Mouse (Mus musculus): ENCODE measurements around the gene Tmem40. TPM values are rescaled to one million over a fixed set of nuclear protein-coding genes. Genes with fewer than 3 reads are reported as not detected.
A peak's percentile ranks its signal among the peaks of the same experiment; 100 is the strongest.

The Tmem40 gene
- total and polyA plus RNA-seq, 3 experiments = not detected

- in situ Hi-C loops (cut with MboI; ENCODE audit: low pct_ligation_motif_present, low pct_unique_long_range_greater_than_20kb, low sequenced_read_pairs) (no loop called here), dilution Hi-C loops (cut with MboI; ENCODE audit: extremely low pct_ligation_motif_present, extremely low pct_unique_long_range_greater_than_20kb, low sequenced_read_pairs) (no loop called here)
- H3K9me3 ChIP-seq (replicated peaks; ENCODE audit: low read length) = peaks cover 11% of the 10 kb centered on the region
- no peak overlapping the region for H3K27ac ChIP-seq (ENCODE audit: insufficient read depth, low read depth)
- H3K79me2 ChIP-seq (replicated peaks; ENCODE audit: control insufficient read depth, extremely low read depth, insufficient read depth, poor library complexity, severe bottlenecking) = no peaks in the 10 kb centered on the region
- H3K4me3 ChIP-seq (replicated peaks in 1 of 3; ENCODE audit: low read depth in 2 of 3, low read length in 2 of 3, poor library complexity in 1 of 3) = no peak overlapping the region
- H3K9ac ChIP-seq (ENCODE audit: insufficient read depth, low read depth) = no peak overlapping the region
- no peak overlapping the region for H3K4me2 ChIP-seq (ENCODE audit: insufficient read depth, low read depth, poor library complexity, severe bottlenecking)
- H3K4me1 ChIP-seq (ENCODE audit: control insufficient read depth in 1 of 2, insufficient read depth in 2 of 2) = no peaks in the 10 kb centered on the region
- no peaks in the 10 kb centered on the region for H3K27me3 ChIP-seq (replicated peaks)
- H3K36me3 ChIP-seq (replicated peaks in 1 of 2; ENCODE audit: control insufficient read depth in 1 of 2, insufficient read depth in 1 of 2, low read length in 1 of 2) = no peaks in the 10 kb centered on the region
- TF ChIP-seq TCF12 (IDR thresholded peaks at IDR 0.05; ENCODE audit: low read depth, low read length) (no peak), HCFC1 (IDR thresholded peaks at IDR 0.05; ENCODE audit: low read depth, low read length) (no peak), ELF1 (IDR thresholded peaks at IDR 0.05; ENCODE audit: low read depth, low read length) (no peak), ZKSCAN1 (IDR thresholded peaks at IDR 0.05; ENCODE audit: borderline replicate concordance, low read depth, low read length) (no peak), RCOR1 (conservative IDR thresholded peaks at IDR 0.05; ENCODE audit: low read depth, low read length) (no peak)
- DNase-seq (ENCODE audit: extremely low read depth) = no peak
Observed at GRCm38 (mm10) chr6:115730560-115731342, 31.5 kb downstream of the Tmem40 start.

- H3K27me3 ChIP-seq (replicated peaks) = no peaks in the 10 kb centered on the region
- H3K9ac ChIP-seq (ENCODE audit: insufficient read depth, low read depth) = no peak overlapping the region
- peaks cover 6% of the 10 kb centered on the region for H3K9me3 ChIP-seq (replicated peaks; ENCODE audit: low read length)
- H3K4me3 ChIP-seq (replicated peaks in 1 of 3; ENCODE audit: low read depth in 2 of 3, low read length in 2 of 3, poor library complexity in 1 of 3) = no peak overlapping the region
- no peaks in the 10 kb centered on the region for H3K4me1 ChIP-seq (ENCODE audit: control insufficient read depth in 1 of 2, insufficient read depth in 2 of 2)
- H3K36me3 ChIP-seq (replicated peaks in 1 of 2; ENCODE audit: control insufficient read depth in 1 of 2, insufficient read depth in 1 of 2, low read length in 1 of 2) = no peaks in the 10 kb centered on the region
- no peak overlapping the region for H3K27ac ChIP-seq (ENCODE audit: insufficient read depth, low read depth)
- H3K4me2 ChIP-seq (ENCODE audit: insufficient read depth, low read depth, poor library complexity, severe bottlenecking) = no peak overlapping the region
- H3K79me2 ChIP-seq (replicated peaks; ENCODE audit: control insufficient read depth, extremely low read depth, insufficient read depth, poor library complexity, severe bottlenecking) = no peaks in the 10 kb centered on the region
- DNase-seq (ENCODE audit: extremely low read depth) = no peak
- TF ChIP-seq BHLHE40 (IDR thresholded peaks at IDR 0.05; ENCODE audit: low read depth, low read length) = no peak
- TF ChIP-seq POLR2AphosphoS2 (IDR thresholded peaks at IDR 0.05; ENCODE audit: low read depth, low read length) = no peak
- TF ChIP-seq USF2 (conservative IDR thresholded peaks at IDR 0.05; ENCODE audit: low read depth, low read length) = no peak
- no peak for TF ChIP-seq MAX (IDR thresholded peaks at IDR 0.05; ENCODE audit: low read length)
- in situ Hi-C loops (cut with MboI; ENCODE audit: low pct_ligation_motif_present, low pct_unique_long_range_greater_than_20kb, low sequenced_read_pairs) = no loop called here
- dilution Hi-C loops (cut with MboI; ENCODE audit: extremely low pct_ligation_motif_present, extremely low pct_unique_long_range_greater_than_20kb, low sequenced_read_pairs) = no loop called here
Observed at GRCm38 (mm10) chr6:115727570-115727969, 34.6 kb downstream of the Tmem40 start.

GRCm38 (mm10) chr6:115727108-115727507 is 35.1 kb downstream of the Tmem40 start:
- dilution Hi-C loops (cut with MboI; ENCODE audit: extremely low pct_ligation_motif_present, extremely low pct_unique_long_range_greater_than_20kb, low sequenced_read_pairs) = no loop called here
- peak; percentile 59 for DNase-seq (ENCODE audit: extremely low read depth)
- Histone ChIP-seq H3K27me3 (replicated peaks) (no peaks in the 10 kb centered on the region), H3K4me2 (ENCODE audit: insufficient read depth, low read depth, poor library complexity, severe bottlenecking) (no peak overlapping the region), H3K79me2 (replicated peaks; ENCODE audit: control insufficient read depth, extremely low read depth, insufficient read depth, poor library complexity, severe bottlenecking) (no peaks in the 10 kb centered on the region), H3K27ac (ENCODE audit: insufficient read depth, low read depth) (no peak overlapping the region), H3K9ac (ENCODE audit: insufficient read depth, low read depth) (no peak overlapping the region), H3K36me3 (replicated peaks in 1 of 2; ENCODE audit: control insufficient read depth in 1 of 2, insufficient read depth in 1 of 2, low read length in 1 of 2) (no peaks in the 10 kb centered on the region), H3K4me3 (replicated peaks in 1 of 3; ENCODE audit: low read depth in 2 of 3, low read length in 2 of 3, poor library complexity in 1 of 3) (no peak overlapping the region), H3K4me1 (ENCODE audit: control insufficient read depth in 1 of 2, insufficient read depth in 2 of 2) (no peaks in the 10 kb centered on the region), H3K9me3 (replicated peaks; ENCODE audit: low read length) (peaks cover 6% of the 10 kb centered on the region)
- TF ChIP-seq JUND (conservative IDR thresholded peaks at IDR 0.05; ENCODE audit: low read depth, low read length) (no peak), ZMIZ1 (IDR thresholded peaks at IDR 0.05; ENCODE audit: low read depth, low read length) (no peak), SMC3 (IDR thresholded peaks at IDR 0.05; ENCODE audit: low read depth, low read length) (peak; percentile 63), JUN (IDR thresholded peaks at IDR 0.05; ENCODE audit: insufficient read depth, low read depth, low read length) (no peak), ELF1 (IDR thresholded peaks at IDR 0.05; ENCODE audit: low read depth, low read length) (no peak), NRF1 (IDR thresholded peaks at IDR 0.05; ENCODE audit: low read depth, low read length) (no peak), KAT2A (IDR thresholded peaks at IDR 0.05; ENCODE audit: insufficient replicate concordance, low read length) (no peak), E2F4 (IDR thresholded peaks at IDR 0.05; ENCODE audit: insufficient replicate concordance, low read depth, low read length) (0 out of 2 replicates have a peak, but pooled peaks have one; percentile 31), CTCF (conservative IDR thresholded peaks at IDR 0.05 in 1 of 2, IDR thresholded peaks at IDR 0.05 in 1 of 2; ENCODE audit: low read depth in 2 of 2, low read length in 2 of 2) (peak; percentile 67 to 77), ETS1 (conservative IDR thresholded peaks at IDR 0.05; ENCODE audit: low read depth, low read length) (no peak), TBP (conservative IDR thresholded peaks at IDR 0.05; ENCODE audit: low read depth, low read length) (no peak), IRF4 (IDR thresholded peaks at IDR 0.05; ENCODE audit: low read depth, low read length) (no peak), TCF12 (IDR thresholded peaks at IDR 0.05; ENCODE audit: low read depth, low read length) (no peak), BHLHE40 (IDR thresholded peaks at IDR 0.05; ENCODE audit: low read depth, low read length) (no peak), RAD21 (IDR thresholded peaks at IDR 0.05; ENCODE audit: low read depth, low read length) (peak; percentile 73), NELFE (IDR thresholded peaks at IDR 0.05; ENCODE audit: low read depth, low read length) (0 out of 2 replicates have a peak, but pooled peaks have one; percentile 12), MAX (IDR thresholded peaks at IDR 0.05; ENCODE audit: low read length) (peak; percentile 48; the same call in 1 of the 2 replicates), USF2 (conservative IDR thresholded peaks at IDR 0.05; ENCODE audit: low read depth, low read length) (no peak), POLR2A (IDR thresholded peaks at IDR 0.05; ENCODE audit: low read depth, low read length) (no peak), POLR2AphosphoS2 (IDR thresholded peaks at IDR 0.05; ENCODE audit: low read depth, low read length) (no peak)
- in situ Hi-C loops (cut with MboI; ENCODE audit: low pct_ligation_motif_present, low pct_unique_long_range_greater_than_20kb, low sequenced_read_pairs) = no loop called here

Data from CH12.LX (cell line).